9 mouse cellular contexts compared by ENCODE assay signal in genomic region chr2:93303585-93304272, GRCm38 (mm10). TPM values are rescaled to one million over a fixed set of nuclear protein-coding genes. Genes with fewer than 3 reads are reported as not detected.
DNase-seq lines count a peak whose midpoint lies in the region; ATAC-seq and TF ChIP-seq lines count a peak whose summit lies in the region.
"Had no signal": no experiment of that assay in that cellular context is flagged by ENCODE, and none has a peak within 500 bp of the region (broad histone marks: within the 10 kb centered on the region; RNA-seq: fewer than 3 reads in every experiment).

No protein-coding gene starts in this region.

- no peaks in the 10 kb centered on the region for H3K9me3 ChIP-seq in kidney, postnatal 0 days (replicated peaks; ENCODE audit: low read length)
- no peaks in the 10 kb centered on the region for H3K9me3 ChIP-seq in neural tube, embryonic 12.5 days

- no peak overlapping the region for H3K4me3 ChIP-seq in kidney, adult 2 months (ENCODE audit: insufficient read depth, low read depth, low read length)
- no peak overlapping the region for H3K4me3 ChIP-seq in heart, adult 2 months
- no peak overlapping the region for H3K4me3 ChIP-seq in kidney, postnatal 0 days (replicated peaks; ENCODE audit: low read depth, low read length)
- no peak overlapping the region for H3K4me3 ChIP-seq in neural tube, embryonic 12.5 days

- TF ChIP-seq EP300 in heart, adult 2 months (IDR thresholded peaks at IDR 0.05; ENCODE audit: insufficient read depth, low read depth, low read length): no peak

- no peak for TF ChIP-seq CTCF in kidney, adult 2 months (conservative IDR thresholded peaks at IDR 0.05; ENCODE audit: insufficient read depth, insufficient read length, low read depth, low read length)
- TF ChIP-seq CTCF in heart, adult 2 months (IDR thresholded peaks at IDR 0.05): no peak
- no peak for TF ChIP-seq CTCF in kidney, postnatal 0 days (IDR thresholded peaks at IDR 0.05; ENCODE audit: low read depth)

- H3K79me2 ChIP-seq in heart, adult 2 months (replicated peaks; ENCODE audit: control insufficient read depth, insufficient read depth, low read length): no peaks in the 10 kb centered on the region

- H3K27ac ChIP-seq in kidney, adult 2 months (ENCODE audit: insufficient read depth, low read depth, low read length): peak overlapping the region; percentile 79
- peak overlapping the region; percentile 82 for H3K27ac ChIP-seq in heart, adult 2 months
- H3K27ac ChIP-seq in kidney, postnatal 0 days: peak overlapping the region; percentile 80
- H3K27ac ChIP-seq in neural tube, embryonic 12.5 days: peak overlapping the region; percentile 68

- intact Hi-C loops in heart, adult 2 months (cut with DNase I): loop anchor here (2.0 to 5.0 kb wide), 2 partner anchors 29 to 36 kb away; no protein-coding TSS in a partner anchor

- peak; percentile 44 for ATAC-seq in kidney, postnatal 0 days (replicated peaks; ENCODE audit: low FRiP score, low read depth)
- ATAC-seq in neural tube, embryonic 12.5 days (ENCODE audit: low FRiP score, low read depth): peak; percentile 51; the same call in 1 of the 2 replicates

- peak; percentile 51 for DNase-seq in kidney, adult 2 months
- no peak for DNase-seq in kidney, adult 11 months
- DNase-seq in heart, adult 2 months: peak; percentile 43 to 53
- DNase-seq in kidney, postnatal 0 days (ENCODE audit: low spot score): peak; percentile 72
- DNase-seq in urinary bladder, postnatal 4 days (ENCODE audit: low spot score in 2 of 2): no peak
- no peak for DNase-seq in layer of hippocampus, adult 9-11 months
- no peak for DNase-seq in left cerebral cortex, adult 8-10 months (ENCODE audit: low spot score in 2 of 2)
- DNase-seq: adrenal gland, postnatal 36 days had no signal

- WGBS in kidney, adult 2 months: 58% methylated on average over 16 of the region's 16 CpGs
- 34% methylated on average over 16 of the region's 16 CpGs for WGBS in heart, adult 2 months
- WGBS in kidney, postnatal 0 days: 18% methylated on average over 16 of the region's 16 CpGs
- WGBS in neural tube, embryonic 12.5 days: 17% methylated on average over 16 of the region's 16 CpGs

- no peak overlapping the region for H3K4me2 ChIP-seq in kidney, postnatal 0 days (ENCODE audit: low read length)
- peak overlapping the region; percentile 10; the same call in 1 of the 2 replicates for H3K4me2 ChIP-seq in neural tube, embryonic 12.5 days (replicated peaks)

- no peak overlapping the region for H3K9ac ChIP-seq in heart, adult 2 months (ENCODE audit: low read depth, low read length)
- H3K9ac ChIP-seq in kidney, postnatal 0 days (ENCODE audit: low read depth, low read length): no peak overlapping the region
- H3K9ac ChIP-seq in neural tube, embryonic 12.5 days: peak overlapping the region; percentile 21; the same call in 1 of the 2 replicates

- H3K27me3 ChIP-seq in kidney, adult 2 months (replicated peaks; ENCODE audit: control insufficient read depth, insufficient read depth, low read length): no peaks in the 10 kb centered on the region
- no peaks in the 10 kb centered on the region for H3K27me3 ChIP-seq in heart, adult 2 months (ENCODE audit: control insufficient read depth, insufficient read depth, low read length)
- no peaks in the 10 kb centered on the region for H3K27me3 ChIP-seq in kidney, postnatal 0 days (ENCODE audit: insufficient read depth, low read length)
- no peaks in the 10 kb centered on the region for H3K27me3 ChIP-seq in neural tube, embryonic 12.5 days (replicated peaks)

- H3K36me3 ChIP-seq in kidney, adult 2 months (ENCODE audit: control insufficient read depth, insufficient read depth, low read length): no peaks in the 10 kb centered on the region
- no peaks in the 10 kb centered on the region for H3K36me3 ChIP-seq in heart, adult 2 months (ENCODE audit: control insufficient read depth, insufficient read depth, low read length)
- H3K36me3 ChIP-seq in kidney, postnatal 0 days (ENCODE audit: insufficient read depth, low read length): no peaks in the 10 kb centered on the region
- 0 out of 2 replicates have a peak, but pooled peaks cover 4% of the 10 kb centered on the region for H3K36me3 ChIP-seq in neural tube, embryonic 12.5 days

- no peak for TF ChIP-seq POLR2A in kidney, adult 2 months (IDR thresholded peaks at IDR 0.05; ENCODE audit: low read depth, low read length)
- no peak for TF ChIP-seq POLR2A in heart, adult 2 months (IDR thresholded peaks at IDR 0.05; ENCODE audit: insufficient read depth, low read depth, low read length)

- 0 out of 2 replicates have a peak, but pooled peaks cover 6% of the 10 kb centered on the region for H3K4me1 ChIP-seq in kidney, adult 2 months (ENCODE audit: control insufficient read depth, insufficient read depth, low read length)
- H3K4me1 ChIP-seq in heart, adult 2 months (ENCODE audit: control insufficient read depth, insufficient read depth, low read length): peaks cover 10% of the 10 kb centered on the region
- peaks cover 12% of the 10 kb centered on the region for H3K4me1 ChIP-seq in kidney, postnatal 0 days (replicated peaks; ENCODE audit: insufficient read depth, low read length)
- peaks cover 35% of the 10 kb centered on the region for H3K4me1 ChIP-seq in neural tube, embryonic 12.5 days

RNA-seq across cellular contexts. Expression of gene Tspan18, which starts 30.6 kb away (rescaled TPM):
- 18.9 and 20.9 TPM in 2 replicates for polyA plus RNA-seq in kidney, adult 2 months (2012; rRNA removed)
- 10 to 100 TPM in 1 of 2 experiments, 1 to 10 TPM in 1; 9.4 to 16.0 TPM for total RNA-seq in heart, adult 2 months (2021)
- 21.3 and 23.8 TPM in 2 replicates for polyA plus RNA-seq in heart, adult 2 months (2012; rRNA removed)
- 26.4 and 29.2 TPM in 2 replicates for polyA plus RNA-seq in kidney, postnatal 0 days (2015; fragmentation: Nextera tagmentation; extraction: Ambion mirVana)
- polyA plus RNA-seq in neural tube, embryonic 12.5 days (2016; fragmentation: Nextera tagmentation; extraction: Ambion mirVana): 50.7 and 53.9 TPM in 2 replicates
- total RNA-seq in left cerebral cortex, adult 8-10 months (2022): 1 to 10 TPM; 2.1 to 4.5 (median 3.6) TPM

Comparison
In these comparisons a context has a peak if more than half of its experiments do, and no peak if none do; other contexts are left out.
1. DNase-seq: peak in kidney, adult 2 months (single experiment), heart, adult 2 months (2 of 2) and kidney, postnatal 0 days (single experiment); none in kidney, adult 11 months (single experiment), urinary bladder, postnatal 4 days (0 of 2), layer of hippocampus, adult 9-11 months (single experiment) and left cerebral cortex, adult 8-10 months (0 of 2).
2. Peak in every context shown above with its lines, with median percentiles within 50 percentile points of each other: H3K27ac ChIP-seq.